Mouse (Mus musculus) bone marrow macrophage, adult 2 months (primary cell): ENCODE measurements around the gene Tnfsf15.

Source experiments
- CTCF ChIP-seq: IDR thresholded peaks from 2 replicates; pipeline ENCODE4 v1.5.1; 2012; ENCODE audit warnings: low read depth, mild to moderate bottlenecking, low read length, moderate library complexity
- POLR2A ChIP-seq: IDR thresholded peaks from 2 replicates; pipeline ENCODE4 v1.6.1; 2012; ENCODE audit warnings: mild to moderate bottlenecking, low read depth, low read length, borderline replicate concordance

DNA sequence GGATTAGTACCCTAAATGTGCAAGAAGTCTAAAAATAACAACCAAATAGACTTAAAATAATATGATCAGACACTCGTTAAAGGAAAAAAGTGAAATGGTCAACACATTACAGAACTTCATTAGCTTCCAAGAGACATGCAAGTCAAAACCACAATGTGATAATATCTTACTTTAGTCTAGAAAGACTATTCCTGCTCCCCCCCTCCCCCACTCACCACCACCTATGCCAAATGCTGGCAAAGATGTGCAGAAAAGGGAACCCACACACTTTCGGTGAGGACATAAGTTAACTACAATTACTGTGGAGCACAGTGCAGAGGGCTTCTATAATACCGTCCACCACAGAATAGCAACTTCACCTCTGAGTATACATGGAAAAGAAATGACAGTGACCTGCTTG lies 24.2 kb upstream of the Tnfsf15 start:
- TF ChIP-seq CTCF (no peak), POLR2A (no peak)
